Comparison of ENCODE assay signal across 12 mouse cellular contexts in genomic region chr17:31806025-31806424, GRCm38 (mm10). TPM values are rescaled to one million over a fixed set of nuclear protein-coding genes. Genes with fewer than 3 reads are reported as not detected.
DNase-seq lines count a peak whose midpoint lies in the region; ATAC-seq and TF ChIP-seq lines count a peak whose summit lies in the region.
"Had no signal": no experiment of that assay in that cellular context is flagged by ENCODE, and none has a peak within 500 bp of the region (broad histone marks: within the 10 kb centered on the region; RNA-seq: fewer than 3 reads in every experiment).

No protein-coding gene starts in this region.

- H3K9ac ChIP-seq in ES-Bruce4 (ENCODE audit: low read depth, poor library complexity, severe bottlenecking), result peak overlapping the region; percentile 17; the same call in 1 of the 2 replicates
- H3K9ac ChIP-seq in embryonic facial prominence, embryonic 13.5 days, result no peak overlapping the region

- intact Hi-C loops in heart, postnatal 10 days (cut with DNase I), result no loop called here

- H3K27me3 ChIP-seq in ES-Bruce4 (ENCODE audit: control insufficient read depth, insufficient read depth, low read length, poor library complexity, severe bottlenecking), result no peaks in the 10 kb centered on the region
- no peaks in the 10 kb centered on the region for H3K27me3 ChIP-seq in embryonic facial prominence, embryonic 13.5 days

- TF ChIP-seq POLR2A in ES-Bruce4 (IDR thresholded peaks at IDR 0.05; ENCODE audit: insufficient read depth, low read length), result no peak

- TF ChIP-seq EP300 in ES-Bruce4 (IDR thresholded peaks at IDR 0.05; ENCODE audit: insufficient read depth, low read depth, low read length), result peak; percentile 89; the same call in 1 of the 2 replicates

- ATAC-seq in embryonic facial prominence, embryonic 13.5 days (ENCODE audit: insufficient number of reproducible peaks, insufficient read depth, low FRiP score, low TSS enrichment, low read depth), result no peak

- TF ChIP-seq CTCF in ES-Bruce4 (IDR thresholded peaks at IDR 0.05; ENCODE audit: low read depth, low read length), result no peak

- H3K36me3 ChIP-seq in ES-Bruce4 (ENCODE audit: control insufficient read depth, insufficient read depth, low read length, poor library complexity, severe bottlenecking), result no peaks in the 10 kb centered on the region
- no peaks in the 10 kb centered on the region for H3K36me3 ChIP-seq in embryonic facial prominence, embryonic 13.5 days
- H3K36me3 ChIP-seq: G1E had no signal

- no peaks in the 10 kb centered on the region for H3K9me3 ChIP-seq in ES-Bruce4 (replicated peaks; ENCODE audit: control insufficient read depth, insufficient read depth, low read length, poor library complexity, severe bottlenecking)
- H3K9me3 ChIP-seq in embryonic facial prominence, embryonic 13.5 days, result no peaks in the 10 kb centered on the region
- H3K9me3 ChIP-seq: G1E; megakaryocyte, embryonic 14.5 days had no signal

- peak overlapping the region; percentile 89 for H3K27ac ChIP-seq in ES-Bruce4 (ENCODE audit: insufficient read depth, low read length)
- peak overlapping the region; percentile 16; the same call in 1 of the 2 replicates for H3K27ac ChIP-seq in embryonic facial prominence, embryonic 13.5 days
- H3K27ac ChIP-seq: left cerebral cortex, adult 2 months had no signal

- no peak overlapping the region for H3K4me3 ChIP-seq in ES-Bruce4 (ENCODE audit: low read depth, low read length)
- H3K4me3 ChIP-seq in embryonic facial prominence, embryonic 13.5 days, result no peak overlapping the region
- H3K4me3 ChIP-seq: left cerebral cortex, adult 2 months; megakaryocyte, embryonic 14.5 days had no signal

- WGBS in embryonic facial prominence, embryonic 13.5 days, result 43% methylated on average over 8 of the region's 8 CpGs

- DNase-seq in heart, postnatal 10 days, result peak; percentile 51 to 56
- DNase-seq in heart, adult 11 months, result no peak
- peak; percentile 59 for DNase-seq in kidney, postnatal 10 days
- DNase-seq in adrenal gland, adult 18-20 months (ENCODE audit: low spot score in 2 of 2), result no peak
- DNase-seq in urinary bladder, adult 18-20 months (ENCODE audit: low spot score in 2 of 2), result no peak
- no peak for DNase-seq in embryo, embryonic 9.5 days (ENCODE audit: extremely low spot score)
- DNase-seq: spleen, adult 18-20 months had no signal

- H3K4me1 ChIP-seq in ES-Bruce4 (ENCODE audit: control insufficient read depth, insufficient read depth, low read length), result peaks cover 26% of the 10 kb centered on the region
- H3K4me1 ChIP-seq in embryonic facial prominence, embryonic 13.5 days, result peaks cover 23% of the 10 kb centered on the region

- no peak overlapping the region for H3K4me2 ChIP-seq in embryonic facial prominence, embryonic 13.5 days

RNA-seq across cellular contexts. Expression of gene Sik1, which starts 49.6 kb away (rescaled TPM):
- total RNA-seq in heart, postnatal 10 days (2021), result 10 to 100 TPM; 33.6 to 45.9 TPM
- polyA plus RNA-seq in ES-Bruce4 (2011; ENCODE audit: insufficient read depth, insufficient read length, low read depth, missing spikeins), result 45.1 and 48.4 TPM in 2 replicates
- polyA plus RNA-seq in embryonic facial prominence, embryonic 13.5 days (2015; fragmentation: Nextera tagmentation; extraction: Ambion mirVana), result 15.6 and 17.1 TPM in 2 replicates
- 10 to 100 TPM; 41.3 to 81.9 TPM for total RNA-seq in adrenal gland, adult 18-20 months (2021)

Comparison
In these comparisons a context has a peak if more than half of its experiments do, and no peak if none do; other contexts are left out.
1. DNase-seq: peak in heart, postnatal 10 days (2 of 2) and kidney, postnatal 10 days (single experiment); none in heart, adult 11 months (single experiment), adrenal gland, adult 18-20 months (0 of 2), urinary bladder, adult 18-20 months (0 of 2) and embryo, embryonic 9.5 days (single experiment).